Mouse (Mus musculus): Measurements from ENCODE around the gene Tmem200b.

GRCm38 (mm10) chr4:131970244-131970853, 48.8 kb downstream of the Tmem200b start:
- TF ChIP-seq CTCF (IDR thresholded peaks at IDR 0.05; ENCODE audit: control insufficient read depth, insufficient read depth, insufficient read length), result no peak
- TF ChIP-seq USF1 (IDR thresholded peaks at IDR 0.05; ENCODE audit: low read depth), result no peak
- TF ChIP-seq MAX (IDR thresholded peaks at IDR 0.05), result no peak
- TF ChIP-seq MYOD1 (IDR thresholded peaks at IDR 0.05; ENCODE audit: control insufficient read depth, insufficient read length, low read depth), result no peak
- no peak for TF ChIP-seq FOSL1 (IDR thresholded peaks at IDR 0.05; ENCODE audit: insufficient read depth, low read length, poor library complexity, severe bottlenecking)
